Mouse (Mus musculus) kidney, adult 2 months (tissue): ENCODE data around the gene Gm7358. TPM values are rescaled to one million over a fixed set of nuclear protein-coding genes. Genes with fewer than 3 reads are reported as not detected.
"Not testable (repeated sequence)": the region's sequence is repeated elsewhere in the genome, so short reads cannot be mapped to it uniquely, and the experiment has no call there.

Source experiments
- DNase-seq: peaks from one replicate; pipeline ENCODE4 v3.0.0; 2021
- H3K27ac ChIP-seq: fragments of 200-500 bp; 2 replicates; pipeline ENCODE4 v1.5.1; 2012; ENCODE audit warnings: low read depth, low read length, control low read depth, inconsistent platforms; ENCODE audit not compliant: insufficient read depth
- H3K27me3 ChIP-seq: fragments of 200-500 bp; replicated peaks from 2 replicates; pipeline ENCODE4 v1.6.1; 2012; ENCODE audit warnings: mild to moderate bottlenecking, moderate library complexity, low read length, inconsistent platforms; ENCODE audit not compliant: control insufficient read depth, insufficient read depth
- H3K36me3 ChIP-seq: fragments of 200-500 bp; 2 replicates; pipeline ENCODE4 v1.6.1; 2012; ENCODE audit warnings: mild to moderate bottlenecking, moderate library complexity, low read length, inconsistent platforms; ENCODE audit not compliant: control insufficient read depth, insufficient read depth
- H3K4me1 ChIP-seq: fragments of 200-500 bp; 2 replicates; pipeline ENCODE4 v1.6.1; 2011; ENCODE audit warnings: low read length; ENCODE audit not compliant: control insufficient read depth, insufficient read depth
- H3K4me3 ChIP-seq: fragments of 200-500 bp; 2 replicates; pipeline ENCODE4 v1.5.1; 2011; ENCODE audit warnings: mild to moderate bottlenecking, low read depth, low read length, control low read depth; ENCODE audit not compliant: insufficient read depth
- CTCF ChIP-seq: fragments of 200-500 bp; conservative IDR thresholded peaks from 2 replicates; pipeline ENCODE4 v1.5.1; 2011; ENCODE audit warnings: low read depth, mild to moderate bottlenecking, control low read depth, low read length, moderate library complexity, mixed read lengths; ENCODE audit not compliant: insufficient read depth, insufficient read length
- WGBS: fragments of 180-500 bp; shearing (Covaris S2); methylation state at CpG from one replicate; pipeline ENCODE4 v1.1.7; 2018; 5-methylcytosine and 5-hydroxymethylcytosine counted together
- polyA plus RNA-seq: library from polyadenylated mRNA; depleted of rRNA; stranded (reverse); fragments of >200 nt; gene quantifications from 2 replicates; pipeline ENCODE4 v1.2.3, GENCODE M21; 2012; rRNA removed

Gene Gm7358
- not detected in 2 replicates for polyA plus RNA-seq

DNA sequence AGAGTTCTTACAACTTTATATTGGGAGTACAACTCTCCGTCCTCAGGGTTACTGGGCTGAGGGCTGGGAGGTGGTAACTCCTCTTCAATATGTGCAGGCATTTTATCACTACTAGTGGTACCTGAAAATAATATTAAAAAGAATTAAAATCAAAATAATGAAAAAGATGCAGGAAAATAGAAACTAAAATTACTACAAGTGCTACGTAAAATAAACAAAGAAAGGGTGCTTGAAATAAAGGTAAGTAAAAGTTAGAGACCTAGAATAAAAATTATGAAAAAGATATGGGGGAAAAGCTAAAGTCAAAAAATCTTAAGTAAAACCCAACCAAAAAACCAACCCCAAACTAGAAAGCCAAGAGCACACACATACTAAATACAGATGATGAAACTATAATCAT is at the start of gene Gm7358:
TSS of gene Gm7358 (minus strand) at position 101 of the 400 bp plus-strand sequence.
- H3K27ac ChIP-seq, H3K4me3 ChIP-seq, DNase-seq, H3K27me3 ChIP-seq, H3K4me1 ChIP-seq, H3K36me3 ChIP-seq: not testable (repeated sequence)
- WGBS, result 67% methylated on average over 1 of the region's 2 CpGs

DNA sequence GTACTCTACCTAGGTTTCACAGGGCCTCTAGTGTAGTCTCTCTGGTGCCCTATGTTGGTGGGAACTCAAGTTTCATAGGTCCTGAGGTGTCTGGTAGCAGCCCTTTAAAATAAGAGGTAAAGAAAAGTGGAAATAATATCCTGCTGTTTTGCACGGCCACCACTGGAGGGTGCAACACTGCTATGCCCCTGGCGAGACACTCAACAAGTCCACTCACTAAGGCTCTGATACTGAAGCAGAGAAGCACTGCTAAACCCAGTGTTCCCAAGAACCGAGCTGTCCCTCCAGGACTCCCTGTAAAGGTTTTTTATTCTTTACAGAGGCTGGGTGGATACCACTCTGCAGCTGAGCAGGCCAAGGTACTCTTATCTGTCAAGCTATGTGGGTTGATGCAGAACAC is 43.7 kb upstream of the Gm7358 start:
- H3K27ac ChIP-seq, DNase-seq, H3K4me3 ChIP-seq, H3K4me1 ChIP-seq, H3K27me3 ChIP-seq, H3K36me3 ChIP-seq: not testable (repeated sequence)
- TF ChIP-seq CTCF, result 0 out of 2 replicates have a peak, but pooled peaks have one; percentile 26
- 30% methylated on average over 3 of the region's 3 CpGs for WGBS

DNA sequence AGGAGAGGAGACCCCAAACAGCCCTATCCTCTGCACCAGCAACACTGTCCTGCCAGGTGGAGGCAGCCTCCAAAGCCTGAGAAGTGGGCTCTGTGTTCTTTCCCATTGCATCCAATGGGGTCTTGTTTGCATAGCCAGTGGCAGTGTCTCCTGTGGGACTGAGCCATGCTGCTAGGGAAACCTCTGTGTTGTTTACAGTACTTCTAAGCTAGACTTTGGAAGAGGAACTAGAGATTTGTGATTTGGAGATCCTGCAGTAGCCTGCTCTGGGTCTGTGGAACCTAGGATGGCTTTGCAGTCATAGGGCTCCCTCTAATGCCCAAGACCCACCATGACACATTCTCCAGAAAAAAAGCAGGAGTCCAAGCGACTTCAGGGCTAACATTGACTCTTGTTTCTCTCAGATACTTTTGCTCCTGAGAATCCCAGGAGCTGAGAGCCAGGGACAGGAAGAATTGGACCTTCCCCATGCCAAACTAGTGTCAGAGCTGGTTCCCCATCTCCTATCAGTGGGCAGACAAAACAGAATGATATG is 42.2 kb upstream of the Gm7358 start:
- not testable (repeated sequence) for H3K27ac ChIP-seq, H3K27me3 ChIP-seq, H3K36me3 ChIP-seq, H3K4me1 ChIP-seq, H3K4me3 ChIP-seq
- WGBS, result 22% methylated on average over 1 of the region's 1 CpGs
- peak; percentile 41 for TF ChIP-seq CTCF
- DNase-seq, result peak; percentile 44

DNA sequence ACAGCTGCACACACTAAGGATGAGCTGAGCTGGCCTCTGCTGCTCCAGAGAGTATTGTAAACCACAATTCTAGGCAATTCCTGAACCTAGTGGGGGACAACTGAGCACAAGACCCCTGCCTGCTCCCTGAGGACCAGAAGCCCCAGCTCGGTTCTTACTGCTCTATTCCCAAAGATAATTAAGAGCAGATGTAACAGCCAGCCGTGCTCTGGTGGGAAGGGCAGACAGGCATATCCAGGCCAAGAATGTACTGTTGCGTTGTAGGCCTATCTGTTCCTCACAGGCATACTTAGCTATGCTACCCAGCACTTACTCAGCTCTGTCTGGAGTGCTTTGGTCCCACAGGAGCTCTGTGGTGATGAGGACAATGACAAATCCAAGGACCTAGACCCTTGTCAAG is 40.6 kb upstream of the Gm7358 start:
- H3K27me3 ChIP-seq, H3K4me3 ChIP-seq, DNase-seq, H3K4me1 ChIP-seq, H3K36me3 ChIP-seq, H3K27ac ChIP-seq: not testable (repeated sequence)
- 64% methylated on average over 3 of the region's 3 CpGs for WGBS

GRCm38 (mm10) chr17:14094165-14094564 is 34.8 kb upstream of the Gm7358 start:
- not testable (repeated sequence) for H3K4me3 ChIP-seq, H3K4me1 ChIP-seq, H3K27me3 ChIP-seq, H3K36me3 ChIP-seq, H3K27ac ChIP-seq
- peak; percentile 38 for DNase-seq
- WGBS, result 20% methylated on average over 4 of the region's 7 CpGs

GRCm38 (mm10) chr17:14086629-14087028 is 27.3 kb upstream of the Gm7358 start:
- not testable (repeated sequence) for H3K4me3 ChIP-seq, H3K4me1 ChIP-seq, H3K27me3 ChIP-seq, H3K27ac ChIP-seq, H3K36me3 ChIP-seq
- peak; percentile 7 for DNase-seq
- WGBS, result 17% methylated on average over 1 of the region's 1 CpGs
- TF ChIP-seq CTCF, result peak; percentile 38; the same call in 1 of the 2 replicates

DNA sequence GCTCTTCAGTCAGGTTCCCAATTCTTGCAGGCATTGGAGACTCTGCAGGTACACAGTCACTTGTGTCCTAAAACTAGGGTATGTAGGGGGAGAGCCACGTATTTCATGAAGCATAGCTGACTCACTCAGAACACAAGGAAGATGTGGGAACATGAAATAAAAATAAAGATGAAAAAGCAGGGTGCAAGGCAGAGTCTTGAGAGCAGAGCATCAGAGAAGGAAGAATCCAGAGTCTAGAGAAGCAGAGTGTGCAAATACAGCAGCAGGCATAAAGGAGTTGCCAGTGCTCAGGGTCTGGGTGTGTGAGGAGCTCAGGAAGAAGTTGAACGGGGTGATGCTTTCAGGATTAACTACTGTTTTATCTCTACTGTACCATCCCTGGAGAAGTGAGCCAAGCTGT is 17.5 kb downstream of the Gm7358 start:
- not testable (repeated sequence) for DNase-seq, H3K36me3 ChIP-seq, H3K27me3 ChIP-seq, H3K4me1 ChIP-seq, H3K4me3 ChIP-seq, H3K27ac ChIP-seq
- 58% methylated on average over 1 of the region's 2 CpGs for WGBS

DNA sequence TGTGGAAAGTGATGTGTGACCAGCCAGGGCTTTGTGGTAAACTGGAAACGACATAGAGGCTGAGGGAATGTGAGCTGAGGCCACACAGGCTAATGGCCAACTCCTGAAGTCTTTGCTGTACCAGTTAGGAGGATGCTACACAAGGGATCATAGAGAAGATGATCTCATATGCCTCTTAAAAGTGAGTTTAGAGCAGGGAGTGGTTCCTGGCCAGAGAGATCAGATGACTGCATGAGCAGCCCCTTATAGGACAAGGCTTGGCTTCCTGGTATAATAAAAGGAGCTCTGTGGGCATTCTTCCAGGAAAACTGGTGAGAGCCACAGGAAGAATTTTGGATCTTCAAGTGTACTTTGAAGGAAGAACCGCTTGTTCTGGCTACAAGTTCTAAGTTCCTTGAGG is 22.3 kb downstream of the Gm7358 start:
- WGBS, result 30% methylated on average over 1 of the region's 2 CpGs

DNA sequence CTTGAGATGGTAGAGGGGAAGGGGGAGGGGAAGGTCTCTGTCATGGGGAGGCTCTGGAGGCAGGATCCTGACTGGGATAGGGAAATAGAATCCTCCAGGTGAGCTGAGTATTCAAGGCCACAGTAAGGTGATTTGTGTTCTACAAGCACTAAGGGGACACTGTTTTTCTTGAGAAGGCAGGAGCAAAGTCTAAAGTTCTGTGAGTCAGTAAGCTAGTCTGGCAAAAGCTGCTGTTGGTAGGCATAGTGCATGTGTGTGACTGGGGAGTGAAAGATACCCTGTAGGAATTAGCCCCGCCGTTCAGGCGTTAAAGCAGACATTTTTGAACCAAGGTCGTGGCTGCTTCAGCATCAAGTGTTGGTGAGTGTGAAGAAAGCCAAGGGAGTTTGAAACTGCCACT is 23.2 kb downstream of the Gm7358 start:
- H3K27ac ChIP-seq, H3K4me3 ChIP-seq, H3K27me3 ChIP-seq, H3K4me1 ChIP-seq, H3K36me3 ChIP-seq: not testable (repeated sequence)
- peak; percentile 15 for DNase-seq
- WGBS, result 31% methylated on average over 4 of the region's 4 CpGs

More for the DNA sequence above, 22.3 kb downstream of the Gm7358 start:
- H3K36me3 ChIP-seq, H3K27ac ChIP-seq, H3K4me1 ChIP-seq, H3K4me3 ChIP-seq, DNase-seq, H3K27me3 ChIP-seq: not testable (repeated sequence)

Other genes starting within 250 kb of the Gm7358 start
- gene Gm7168, start 111.2 kb downstream of the Gm7358 start, polyA plus RNA-seq, result not detected in 2 replicates
- not detected in 2 replicates for gene Gm7356, start 55.8 kb downstream of the Gm7358 start, polyA plus RNA-seq
- gene Dact2, start 144.8 kb upstream of the Gm7358 start, polyA plus RNA-seq, result 23.3 and 24.2 TPM in 2 replicates
- 33.4 and 40.2 TPM in 2 replicates for gene Smoc2, start 220.0 kb upstream of the Gm7358 start, polyA plus RNA-seq